Mouse (Mus musculus) CD4-positive, CD25-positive, alpha-beta regulatory T cell, adult 2 months (primary cell): ENCODE data around the gene Sdcbp2.
A peak's percentile ranks its signal among the peaks of the same experiment; 100 is the strongest.

Experiments
- DNase-seq: peaks from one replicate; pipeline ENCODE4 v3.0.0-alpha.2; 2012; ENCODE audit warnings: low read depth, low spot score

Gene Sdcbp2

DNA sequence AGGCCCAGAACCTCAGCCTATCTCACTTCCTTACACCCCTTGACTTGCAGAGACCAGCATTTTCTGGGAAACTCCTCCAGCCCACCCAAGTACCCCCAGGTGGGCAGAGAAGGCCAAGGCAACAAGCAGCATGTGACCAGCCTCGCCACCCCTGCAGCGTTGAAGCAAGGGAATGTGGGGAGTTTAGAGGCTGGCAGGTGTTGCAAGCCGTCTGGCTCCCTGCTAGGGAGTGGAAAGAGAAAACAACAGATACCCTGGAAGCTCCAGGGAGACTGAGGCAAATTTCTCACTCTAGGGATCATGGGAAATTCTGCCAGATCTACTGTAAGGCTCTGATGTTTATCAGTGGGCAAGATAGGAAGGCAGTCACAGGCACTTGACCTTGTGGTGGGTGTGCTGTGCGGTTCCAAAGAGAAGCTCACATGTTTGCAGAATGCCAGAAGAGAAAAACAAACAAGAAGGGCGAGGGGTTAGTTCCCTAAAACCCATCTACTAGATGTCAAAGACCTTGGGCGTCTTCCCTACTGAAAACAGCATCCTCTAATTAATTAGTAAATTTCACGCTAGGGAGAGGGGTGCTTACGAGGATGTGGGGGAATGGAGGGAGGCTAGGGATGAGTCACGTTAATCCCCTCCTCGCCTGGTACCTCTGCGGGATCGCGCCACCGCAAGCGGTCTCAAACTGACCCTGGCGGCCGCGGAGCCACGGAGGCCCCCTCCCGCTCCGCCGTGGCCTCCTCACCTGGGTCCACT, 59.2 kb downstream of the Sdcbp2 start:
- DNase-seq, result no peak

GRCm38 (mm10) chr2:151632159-151632814, 59.9 kb downstream of the Sdcbp2 start, which contains the start of gene Snph:
Gene Snph, minus strand, starts transcription at chr2:151632593.
- DNase-seq, result peak; percentile 60

- DNase-seq, result no peak
Measured at GRCm38 (mm10) chr2:151632982-151633381, 60.6 kb downstream of the Sdcbp2 start.

DNA sequence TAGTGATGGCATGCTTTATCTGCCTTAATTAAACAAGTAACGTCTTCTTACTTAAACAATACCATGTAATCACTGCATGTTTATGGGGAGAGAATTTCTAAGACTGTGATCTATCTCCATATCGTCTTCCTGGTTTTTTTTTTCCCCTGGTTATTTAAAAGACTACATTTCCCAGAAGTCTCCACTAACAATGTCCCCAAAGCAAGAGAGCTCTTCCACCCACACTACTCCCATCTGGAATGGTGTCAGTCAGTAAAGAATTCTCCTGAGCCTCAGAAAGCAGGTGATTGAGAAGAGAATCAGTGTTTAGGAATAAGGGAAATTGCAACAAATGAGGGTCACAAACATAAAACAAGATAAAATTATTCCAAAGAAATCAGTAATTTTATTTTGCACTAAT, 62.5 kb downstream of the Sdcbp2 start:
- no peak for DNase-seq

GRCm38 (mm10) chr2:151635362-151636014, 63.1 kb downstream of the Sdcbp2 start:
- DNase-seq, result no peak

GRCm38 (mm10) chr2:151636015-151636402, 63.6 kb downstream of the Sdcbp2 start:
- DNase-seq, result no peak
